Mouse (Mus musculus) lung, embryonic 14.5 days (tissue): Measurements from ENCODE around the gene Ptx3. TPM values are rescaled to one million over a fixed set of nuclear protein-coding genes. Genes with fewer than 3 reads are reported as not detected.
A peak's percentile ranks its signal among the peaks of the same experiment; 100 is the strongest.

Experiments
- ATAC-seq: fragments of 200-750 bp; cut with Nextera tagmentation; 2 replicates; pipeline ENCODE4 v1.8.0; 2017; ENCODE audit warnings: mild to moderate bottlenecking, moderate TSS enrichment, moderate library complexity; ENCODE audit not compliant: insufficient read depth
- DNase-seq: peaks from one replicate; pipeline ENCODE4 v3.0.0-alpha.2; 2015
- H3K27ac ChIP-seq: fragments of 300-500 bp; sonication (generic); 2 replicates; pipeline ENCODE4 v1.5.1; 2014; ENCODE audit warnings: low read depth, mild to moderate bottlenecking, moderate library complexity
- H3K27me3 ChIP-seq: fragments of 300-500 bp; sonication (generic); 2 replicates; pipeline ENCODE4 v1.6.1; 2014; ENCODE audit warnings: low read length, control low read depth; ENCODE audit not compliant: insufficient read depth
- H3K36me3 ChIP-seq: fragments of 300-500 bp; sonication (generic); 2 replicates; pipeline ENCODE4 v1.6.1; 2014; ENCODE audit warnings: control low read depth; ENCODE audit not compliant: insufficient read depth
- H3K4me1 ChIP-seq: fragments of 300-500 bp; sonication (generic); 2 replicates; pipeline ENCODE4 v1.6.1; 2014; ENCODE audit warnings: antibody characterized with exemption, control low read depth; ENCODE audit not compliant: insufficient read depth
- H3K4me2 ChIP-seq: fragments of 300-500 bp; sonication (generic); 2 replicates; pipeline ENCODE4 v1.6.1; 2014; ENCODE audit warnings: mild to moderate bottlenecking
- H3K4me3 ChIP-seq: fragments of 300-500 bp; sonication (generic); 2 replicates; pipeline ENCODE4 v1.5.1; 2014; ENCODE audit warnings: low read depth, low read length
- H3K9ac ChIP-seq: fragments of 300-500 bp; sonication (generic); 2 replicates; pipeline ENCODE4 v1.6.1; 2014
- H3K9me3 ChIP-seq: fragments of 300-500 bp; sonication (generic); 2 replicates; pipeline ENCODE4 v1.6.1; 2016; ENCODE audit warnings: low read depth, low read length, control low read depth
- CTCF ChIP-seq: IDR thresholded peaks from 2 replicates; pipeline ENCODE4 v1.5.1; 2016; ENCODE audit warnings: antibody characterized with exemption, low read depth
- WGBS: fragments of 180-500 bp; shearing (Covaris S2); extraction: QIAGEN DNeasy Blood & Tissue Kit; methylation state at CpG from one replicate; pipeline ENCODE4 v1.1.7; 2014; 5-methylcytosine and 5-hydroxymethylcytosine counted together
- polyA plus RNA-seq: library from polyadenylated mRNA; unstranded; fragments of >200 nt; fragmentation: Nextera tagmentation; extraction: Ambion mirVana; gene quantifications from 2 replicates; pipeline ENCODE4 v1.2.1, GENCODE M21; 2014

The Ptx3 gene
- polyA plus RNA-seq, result 1.8 and 2.0 TPM in 2 replicates

DNA sequence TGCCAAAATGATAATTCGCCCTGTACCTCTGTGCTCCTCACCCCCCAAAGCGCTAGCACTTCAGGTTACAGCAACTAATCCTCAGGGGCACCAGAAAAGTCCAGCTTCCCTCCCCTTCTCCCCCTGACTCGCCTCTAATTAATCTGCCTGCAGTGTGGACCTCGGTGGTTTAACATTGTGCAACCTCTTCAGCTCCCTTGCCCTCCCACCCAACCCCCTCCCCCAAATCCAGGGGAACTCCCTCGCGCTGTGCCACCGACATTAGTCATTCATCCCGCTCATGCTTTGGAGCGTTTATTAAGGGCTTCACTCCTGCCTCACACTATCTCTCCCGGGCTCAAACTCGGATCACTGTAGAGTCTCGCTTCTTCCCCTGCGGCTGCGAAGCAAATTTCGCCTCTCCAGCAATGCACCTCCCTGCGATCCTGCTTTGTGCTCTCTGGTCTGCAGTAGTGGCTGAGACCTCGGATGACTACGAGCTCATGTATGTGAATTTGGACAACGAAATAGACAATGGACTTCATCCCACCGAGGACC is at the start of gene Ptx3:
Gene Ptx3, plus strand, starts transcription at position 256 of the 537 bp plus-strand sequence.
- Histone ChIP-seq H3K4me2 (peak within 1 kb of the TSS; percentile 96), H3K9me3 (no peaks in the 10 kb centered on the region), H3K4me1 (no peaks in the 10 kb centered on the region), H3K27me3 (no peaks in the 10 kb centered on the region; the same call in none of the 2 replicates), H3K36me3 (no peaks in the 10 kb centered on the region), H3K4me3 (peak within 1 kb of the TSS; percentile 54), H3K9ac (peak within 1 kb of the TSS; percentile 58), H3K27ac (no peak within 1 kb of the TSS)
- TF ChIP-seq CTCF, result no peak
- WGBS, result 7% methylated on average over 20 of the region's 20 CpGs
- ATAC-seq, result no peak
- DNase-seq, result peak; percentile 57

DNA sequence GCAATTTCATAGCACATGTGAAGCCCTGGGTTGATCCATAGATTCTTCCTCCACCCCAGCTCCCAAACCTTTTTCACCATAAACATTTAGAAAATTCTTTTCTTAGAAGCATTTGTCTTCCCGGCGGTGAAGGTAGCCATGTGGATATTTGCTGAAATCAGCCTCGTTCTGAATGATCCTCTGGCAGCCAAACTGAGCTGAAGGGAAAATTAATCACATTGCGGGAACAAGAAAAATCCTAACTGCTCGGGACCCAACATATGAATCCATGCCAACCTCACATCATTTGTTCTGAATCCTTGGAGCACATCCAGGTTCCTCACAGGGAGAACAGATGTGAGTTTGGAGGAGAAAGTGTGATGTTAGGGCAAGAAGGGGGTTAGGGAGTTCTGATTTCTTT is 46.8 kb upstream of the Ptx3 start:
- 33% methylated on average over 5 of the region's 5 CpGs for WGBS
- no peaks in the 10 kb centered on the region for H3K27me3 ChIP-seq
- DNase-seq (peak; percentile 91), ATAC-seq (peak; percentile 88)
- H3K9ac ChIP-seq, result no peak overlapping the region
- H3K4me3 ChIP-seq, result no peak overlapping the region
- no peaks in the 10 kb centered on the region for H3K36me3 ChIP-seq
- no peak for TF ChIP-seq CTCF
- H3K4me1 ChIP-seq, result no peaks in the 10 kb centered on the region
- no peaks in the 10 kb centered on the region for H3K9me3 ChIP-seq
- no peak overlapping the region for H3K4me2 ChIP-seq
- no peak overlapping the region for H3K27ac ChIP-seq

DNA sequence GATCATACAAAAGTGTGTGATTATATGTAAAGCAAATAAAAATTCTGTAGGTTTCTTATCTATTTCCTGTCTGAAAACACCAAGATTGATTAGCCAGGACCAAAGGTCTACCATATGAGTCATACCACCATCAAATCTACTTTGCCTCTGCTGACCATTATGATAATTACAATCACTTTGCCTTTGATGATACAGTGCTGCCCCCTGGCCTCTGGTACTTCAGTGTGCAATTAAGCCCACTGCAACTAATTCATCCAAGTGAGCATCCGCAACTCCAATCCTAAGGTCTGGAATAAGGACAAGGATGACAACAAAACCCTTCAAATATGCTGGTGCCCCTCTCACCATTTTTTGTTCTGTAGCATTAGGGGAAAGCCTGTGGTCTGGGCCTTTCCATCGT is 40.1 kb upstream of the Ptx3 start:
- WGBS, result 74% methylated on average over 2 of the region's 2 CpGs
- H3K27ac ChIP-seq, result no peak overlapping the region

DNA sequence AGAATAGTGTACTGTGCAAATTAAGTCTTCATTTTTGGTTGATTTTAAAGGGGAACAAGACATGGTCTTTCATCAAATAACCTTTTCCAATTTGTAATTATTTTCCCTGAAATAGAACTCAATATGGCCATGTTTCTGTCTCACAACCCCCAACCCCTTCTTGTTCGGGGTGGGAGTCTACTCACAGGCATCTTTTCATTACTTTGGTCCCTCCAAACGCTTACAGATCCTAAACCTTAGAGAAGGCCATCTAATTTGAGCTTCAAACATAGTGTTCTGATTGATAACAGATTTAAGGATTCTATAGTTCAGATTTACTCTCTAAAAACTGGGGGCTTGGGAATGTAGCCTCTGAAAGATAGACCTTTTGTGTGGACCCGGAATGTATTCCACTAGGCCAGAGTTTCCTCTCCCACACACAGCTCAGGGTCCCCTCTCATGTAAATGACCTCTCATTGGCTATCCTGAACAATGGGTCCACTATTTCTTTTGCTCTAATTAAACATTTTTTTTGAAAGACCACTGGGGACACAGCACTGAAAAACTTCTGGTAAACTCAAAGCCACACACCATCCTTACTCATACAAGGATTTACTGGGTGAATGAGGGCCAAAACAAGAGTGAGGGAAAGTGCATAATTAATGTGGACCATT is 25.7 kb upstream of the Ptx3 start:
- DNase-seq, result no peak
- Histone ChIP-seq H3K4me3 (no peak overlapping the region), H3K9me3 (no peaks in the 10 kb centered on the region), H3K9ac (no peak overlapping the region), H3K4me1 (no peaks in the 10 kb centered on the region), H3K27ac (no peak overlapping the region), H3K27me3 (no peaks in the 10 kb centered on the region), H3K4me2 (no peak overlapping the region), H3K36me3 (no peaks in the 10 kb centered on the region)
- TF ChIP-seq CTCF, result no peak
- 76% methylated on average over 3 of the region's 3 CpGs for WGBS
- no peak for ATAC-seq

More for the DNA sequence above, 40.1 kb upstream of the Ptx3 start:
- Histone ChIP-seq H3K27me3 (no peaks in the 10 kb centered on the region), H3K9ac (no peak overlapping the region), H3K4me3 (no peak overlapping the region), H3K4me1 (no peaks in the 10 kb centered on the region), H3K36me3 (no peaks in the 10 kb centered on the region), H3K4me2 (no peak overlapping the region), H3K9me3 (no peaks in the 10 kb centered on the region)
- ATAC-seq (no peak), DNase-seq (peak; percentile 31)
- TF ChIP-seq CTCF, result peak; percentile 50

DNA sequence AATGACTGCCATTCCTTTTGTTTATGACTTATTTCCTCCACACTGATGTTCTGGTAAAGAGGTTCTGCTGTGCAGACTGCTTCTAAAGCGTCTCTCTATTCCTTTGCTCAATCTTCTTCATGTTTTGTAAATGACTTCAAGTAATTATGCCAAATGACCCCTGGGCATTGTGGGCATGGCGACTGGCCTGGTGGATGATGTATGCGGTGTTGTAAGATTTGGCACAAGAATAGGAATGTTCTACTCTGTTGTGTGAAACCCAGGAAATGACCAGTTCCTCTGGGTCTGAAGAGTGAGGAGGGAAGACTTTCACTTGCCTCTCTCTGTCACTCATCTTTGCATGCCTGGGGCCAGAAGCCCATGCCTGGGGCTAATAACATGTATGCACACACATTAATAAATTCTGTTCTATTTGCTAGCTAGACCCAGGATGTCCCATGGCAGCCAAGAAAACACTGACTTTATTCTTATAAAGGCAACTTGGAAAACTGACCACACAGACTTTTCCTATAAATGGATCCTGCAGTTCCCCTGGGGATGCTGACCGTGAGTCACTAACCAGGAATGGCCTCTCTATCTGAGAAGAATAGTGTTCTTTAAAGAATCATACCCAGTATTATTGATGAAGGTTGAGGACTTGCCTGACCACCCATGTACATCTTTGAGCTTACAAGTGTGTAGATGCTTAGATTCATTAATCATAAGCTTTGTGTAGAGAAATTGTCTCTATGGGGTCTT is 10.7 kb upstream of the Ptx3 start:
- no peaks in the 10 kb centered on the region for H3K9me3 ChIP-seq
- H3K9ac ChIP-seq, result no peak overlapping the region
- no peaks in the 10 kb centered on the region for H3K36me3 ChIP-seq
- ATAC-seq, result no peak
- no peaks in the 10 kb centered on the region for H3K4me1 ChIP-seq
- no peak overlapping the region for H3K4me2 ChIP-seq
- no peak overlapping the region for H3K4me3 ChIP-seq
- DNase-seq, result no peak
- WGBS, result 77% methylated on average over 4 of the region's 4 CpGs
- no peak overlapping the region for H3K27ac ChIP-seq
- no peak for TF ChIP-seq CTCF
- no peaks in the 10 kb centered on the region for H3K27me3 ChIP-seq

DNA sequence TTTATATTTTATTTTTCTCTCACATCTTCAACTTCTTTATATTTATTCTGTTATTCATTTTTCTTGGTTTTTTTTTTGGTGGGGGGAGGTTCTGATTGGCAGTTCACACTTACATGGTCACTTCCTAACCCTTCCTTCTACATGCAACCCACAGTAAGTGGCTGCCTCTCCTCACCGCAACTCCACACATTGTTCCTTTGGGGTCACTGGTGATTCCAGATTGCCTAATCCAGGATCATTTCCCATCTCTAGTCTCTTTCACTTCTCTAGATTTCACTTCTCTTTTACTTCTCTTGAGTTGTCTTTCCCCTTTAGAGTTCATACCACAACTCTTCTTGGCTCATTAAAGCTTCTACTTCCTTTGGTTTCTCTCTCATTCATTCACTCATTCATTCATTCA is 6.2 kb upstream of the Ptx3 start:
- Histone ChIP-seq H3K36me3 (no peaks in the 10 kb centered on the region), H3K4me2 (no peak overlapping the region), H3K9ac (no peak overlapping the region), H3K4me1 (no peaks in the 10 kb centered on the region), H3K4me3 (no peak overlapping the region), H3K27me3 (no peaks in the 10 kb centered on the region), H3K27ac (no peak overlapping the region), H3K9me3 (no peaks in the 10 kb centered on the region)
- 85% methylated on average over 1 of the region's 1 CpGs for WGBS
- ATAC-seq, result no peak
- TF ChIP-seq CTCF, result no peak
- DNase-seq, result no peak

DNA sequence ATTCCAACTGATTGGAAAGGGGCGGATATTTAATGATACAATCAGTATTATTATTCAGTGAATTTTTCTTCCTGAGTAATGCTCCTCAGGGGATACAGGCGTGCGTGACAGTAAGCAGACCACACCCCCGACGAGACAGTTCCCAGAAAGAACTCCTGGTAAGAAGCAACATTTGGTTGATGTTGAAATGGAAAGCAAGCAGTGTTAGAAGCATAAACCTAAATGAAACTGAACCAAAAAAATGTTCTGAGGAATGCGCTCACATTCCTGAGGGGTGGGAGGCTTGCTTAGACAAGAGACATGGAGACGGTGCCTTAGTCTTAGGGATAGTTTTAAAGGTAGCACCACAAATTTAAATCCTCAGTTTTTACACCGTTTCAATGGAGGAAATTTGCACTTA is 4.0 kb upstream of the Ptx3 start:
- no peaks in the 10 kb centered on the region; the same call in none of the 2 replicates for H3K27me3 ChIP-seq
- no peaks in the 10 kb centered on the region for H3K4me1 ChIP-seq
- no peaks in the 10 kb centered on the region for H3K9me3 ChIP-seq
- no peak overlapping the region for H3K4me3 ChIP-seq
- no peak overlapping the region for H3K27ac ChIP-seq
- no peak overlapping the region for H3K9ac ChIP-seq
- no peak for TF ChIP-seq CTCF
- H3K36me3 ChIP-seq, result no peaks in the 10 kb centered on the region
- ATAC-seq (peak; percentile 36; the same call in 1 of the 2 replicates), DNase-seq (peak; percentile 36)
- H3K4me2 ChIP-seq, result no peak overlapping the region
- 40% methylated on average over 8 of the region's 8 CpGs for WGBS
